Mouse (Mus musculus): ENCODE measurements at regions not wholly inside any gene's neighbourhood (a gene's known extent, or its start where the extent isn't known, plus 50 kb on each side); places are given as distances from the start of the nearest gene placed in this dataset.

- ATAC-seq (ENCODE audit: extremely low read depth, insufficient number of reproducible peaks, low FRiP score, poor library complexity, severe bottlenecking) = no peak
Observed at GRCm38 (mm10) chr11:111666336-111666735, 600.4 kb downstream of the Kcnj2 start.

- ATAC-seq (ENCODE audit: extremely low read depth, insufficient number of reproducible peaks, low FRiP score, poor library complexity, severe bottlenecking) = no peak
Observed at GRCm38 (mm10) chr11:111671865-111672264, 605.9 kb downstream of the Kcnj2 start.

GRCm38 (mm10) chr11:111675673-111676072 is 609.7 kb downstream of the Kcnj2 start:
- ATAC-seq (ENCODE audit: extremely low read depth, insufficient number of reproducible peaks, low FRiP score, poor library complexity, severe bottlenecking) = no peak

- ATAC-seq (ENCODE audit: extremely low read depth, insufficient number of reproducible peaks, low FRiP score, poor library complexity, severe bottlenecking) = no peak
Observed at GRCm38 (mm10) chr11:111682341-111682740, 616.4 kb downstream of the Kcnj2 start.

- no peak for ATAC-seq (ENCODE audit: extremely low read depth, insufficient number of reproducible peaks, low FRiP score, poor library complexity, severe bottlenecking)
Observed at GRCm38 (mm10) chr11:111683909-111684308, 617.9 kb downstream of the Kcnj2 start.

- ATAC-seq (ENCODE audit: extremely low read depth, insufficient number of reproducible peaks, low FRiP score, poor library complexity, severe bottlenecking) = no peak
Observed at GRCm38 (mm10) chr11:111687769-111688168, 621.8 kb downstream of the Kcnj2 start.

GRCm38 (mm10) chr11:111688186-111688860 is 622.4 kb downstream of the Kcnj2 start:
- no peak for ATAC-seq (ENCODE audit: extremely low read depth, insufficient number of reproducible peaks, low FRiP score, poor library complexity, severe bottlenecking)

GRCm38 (mm10) chr11:111689899-111690298 is 623.9 kb downstream of the Kcnj2 start:
- ATAC-seq (ENCODE audit: extremely low read depth, insufficient number of reproducible peaks, low FRiP score, poor library complexity, severe bottlenecking) = no peak

- ATAC-seq (ENCODE audit: extremely low read depth, insufficient number of reproducible peaks, low FRiP score, poor library complexity, severe bottlenecking) = no peak
Observed at GRCm38 (mm10) chr11:111691512-111691911, 625.5 kb downstream of the Kcnj2 start.

- ATAC-seq (ENCODE audit: extremely low read depth, insufficient number of reproducible peaks, low FRiP score, poor library complexity, severe bottlenecking) = no peak
Observed at GRCm38 (mm10) chr11:111696668-111697067, 630.7 kb downstream of the Kcnj2 start.

- ATAC-seq (ENCODE audit: extremely low read depth, insufficient number of reproducible peaks, low FRiP score, poor library complexity, severe bottlenecking) = no peak
Observed at GRCm38 (mm10) chr11:111699862-111700261, 633.9 kb downstream of the Kcnj2 start.

- no peak for ATAC-seq (ENCODE audit: extremely low read depth, insufficient number of reproducible peaks, low FRiP score, poor library complexity, severe bottlenecking)
Observed at GRCm38 (mm10) chr11:111706882-111707281, 640.9 kb downstream of the Kcnj2 start.

- no peak for ATAC-seq (ENCODE audit: extremely low read depth, insufficient number of reproducible peaks, low FRiP score, poor library complexity, severe bottlenecking)
Observed at GRCm38 (mm10) chr11:111715401-111715800, 649.4 kb downstream of the Kcnj2 start.

GRCm38 (mm10) chr11:111722276-111722675 is 656.3 kb downstream of the Kcnj2 start:
- ATAC-seq (ENCODE audit: extremely low read depth, insufficient number of reproducible peaks, low FRiP score, poor library complexity, severe bottlenecking) = no peak

GRCm38 (mm10) chr11:111728148-111728547 is 662.2 kb downstream of the Kcnj2 start:
- no peak for ATAC-seq (ENCODE audit: extremely low read depth, insufficient number of reproducible peaks, low FRiP score, poor library complexity, severe bottlenecking)

GRCm38 (mm10) chr11:111732096-111732495 is 666.1 kb downstream of the Kcnj2 start:
- ATAC-seq (ENCODE audit: extremely low read depth, insufficient number of reproducible peaks, low FRiP score, poor library complexity, severe bottlenecking) = no peak

- no peak for ATAC-seq (ENCODE audit: extremely low read depth, insufficient number of reproducible peaks, low FRiP score, poor library complexity, severe bottlenecking)
Observed at GRCm38 (mm10) chr11:111735446-111735845, 669.5 kb downstream of the Kcnj2 start.

GRCm38 (mm10) chr11:111735961-111736360 is 670.0 kb downstream of the Kcnj2 start:
- ATAC-seq (ENCODE audit: extremely low read depth, insufficient number of reproducible peaks, low FRiP score, poor library complexity, severe bottlenecking) = no peak

- no peak for ATAC-seq (ENCODE audit: extremely low read depth, insufficient number of reproducible peaks, low FRiP score, poor library complexity, severe bottlenecking)
Observed at GRCm38 (mm10) chr11:111743356-111743755, 677.4 kb downstream of the Kcnj2 start.

GRCm38 (mm10) chr11:111747262-111747946 is 681.4 kb downstream of the Kcnj2 start:
- ATAC-seq (ENCODE audit: extremely low read depth, insufficient number of reproducible peaks, low FRiP score, poor library complexity, severe bottlenecking) = no peak

GRCm38 (mm10) chr11:111747947-111748322 is 682.0 kb downstream of the Kcnj2 start:
- no peak for ATAC-seq (ENCODE audit: extremely low read depth, insufficient number of reproducible peaks, low FRiP score, poor library complexity, severe bottlenecking)

Data from neutrophil, adult 5-6 weeks (primary cell).